Mouse (Mus musculus): ENCODE measurements around the gene Dap.

DNA sequence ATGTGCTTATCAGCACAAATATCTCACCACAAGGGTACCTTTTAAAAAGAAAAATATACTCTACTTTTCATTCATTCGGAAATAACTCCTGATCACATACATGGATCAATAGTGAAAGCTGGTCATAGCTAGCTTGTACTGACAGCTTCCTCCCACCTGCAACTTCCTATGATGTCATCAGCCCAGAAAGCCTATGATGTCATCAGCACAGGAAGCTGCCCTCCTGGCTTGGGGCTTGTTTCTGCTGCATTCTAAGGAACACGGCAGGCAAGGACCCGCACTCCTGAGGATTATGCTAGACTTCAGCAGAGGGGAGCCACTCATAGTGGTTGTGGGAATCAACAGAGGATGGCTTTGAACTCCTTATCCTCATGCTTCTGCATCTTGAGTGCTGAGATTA is 80.2 kb downstream of the Dap start:
- TF ChIP-seq CTCF (IDR thresholded peaks at IDR 0.05; ENCODE audit: extremely low read depth, insufficient read depth, insufficient read length, insufficient replicate concordance) (no peak), POLR2A (IDR thresholded peaks at IDR 0.05; ENCODE audit: low read depth, low read length) (no peak)

All from spleen, adult 2 months (tissue).